Mouse (Mus musculus): Measurements from ENCODE around the gene Cdkn1b. TPM values are rescaled to one million over a fixed set of nuclear protein-coding genes. Genes with fewer than 3 reads are reported as not detected.
A peak's percentile ranks its signal among the peaks of the same experiment; 100 is the strongest.

Cdkn1b gene
- polyA plus RNA-seq, 1 experiment from 2014 or later, result 24.4 TPM

DNA sequence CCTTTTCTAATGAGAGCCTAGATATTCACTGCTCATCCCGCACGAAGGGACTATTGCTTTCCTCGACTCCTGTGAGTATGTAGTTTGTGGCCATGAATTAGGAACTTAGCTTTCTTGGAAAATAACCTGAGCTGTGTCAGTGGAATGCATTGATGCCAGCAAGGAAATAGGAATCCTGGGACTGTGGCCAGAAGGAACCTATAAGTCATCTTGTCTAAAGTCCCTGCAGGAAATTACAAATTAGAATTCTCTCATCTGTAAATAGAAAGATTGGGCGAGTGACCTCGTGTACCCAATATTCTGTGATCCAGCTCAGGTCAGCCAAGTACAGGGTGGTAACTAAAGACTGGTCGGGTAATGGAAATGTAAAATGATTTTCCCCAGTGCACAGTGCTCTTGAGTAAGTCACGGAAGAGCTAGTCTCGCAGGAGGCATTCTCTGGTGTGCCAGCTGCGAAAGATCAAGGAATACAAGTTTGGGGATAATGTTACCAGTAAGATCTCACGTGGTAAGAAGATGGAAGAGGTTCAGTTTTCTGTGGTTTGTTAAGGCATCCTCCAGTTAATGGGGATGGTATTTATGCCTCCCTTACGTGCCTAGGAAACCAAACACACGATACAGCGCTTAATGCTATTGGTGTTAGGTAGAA is 23.7 kb downstream of the Cdkn1b start:
- H3K4me3 ChIP-seq, result no peak overlapping the region
- no peak overlapping the region for H3K9ac ChIP-seq
- no peaks in the 10 kb centered on the region for H3K27me3 ChIP-seq (replicated peaks)
- H3K9me3 ChIP-seq, result no peaks in the 10 kb centered on the region
- no peak for ATAC-seq (replicated peaks)
- H3K27ac ChIP-seq, result no peak overlapping the region
- no peaks in the 10 kb centered on the region for H3K4me1 ChIP-seq
- H3K4me2 ChIP-seq, result no peak overlapping the region
- H3K36me3 ChIP-seq (replicated peaks), result no peaks in the 10 kb centered on the region
- 88% methylated on average over 13 of the region's 13 CpGs for WGBS

- H3K9me3 ChIP-seq, result no peaks in the 10 kb centered on the region
- no peaks in the 10 kb centered on the region for H3K4me1 ChIP-seq
- 73% methylated on average over 6 of the region's 6 CpGs for WGBS
- no peaks in the 10 kb centered on the region for H3K27me3 ChIP-seq (replicated peaks)
- no peak overlapping the region for H3K9ac ChIP-seq
- H3K4me2 ChIP-seq, result no peak overlapping the region
- H3K4me3 ChIP-seq, result no peak overlapping the region
- no peak overlapping the region for H3K27ac ChIP-seq
- ATAC-seq (replicated peaks), result no peak
- H3K36me3 ChIP-seq (replicated peaks), result no peaks in the 10 kb centered on the region
Measured at GRCm38 (mm10) chr6:134946054-134946453, 25.9 kb downstream of the Cdkn1b start.

- no peaks in the 10 kb centered on the region for H3K36me3 ChIP-seq (replicated peaks)
- no peak overlapping the region for H3K4me2 ChIP-seq
- no peaks in the 10 kb centered on the region for H3K27me3 ChIP-seq (replicated peaks)
- H3K27ac ChIP-seq, result no peak overlapping the region
- no peaks in the 10 kb centered on the region for H3K4me1 ChIP-seq
- no peak overlapping the region for H3K9ac ChIP-seq
- no peak for ATAC-seq (replicated peaks)
- 87% methylated on average over 9 of the region's 9 CpGs for WGBS
- no peak overlapping the region for H3K4me3 ChIP-seq
- H3K9me3 ChIP-seq, result no peaks in the 10 kb centered on the region
Measured at GRCm38 (mm10) chr6:134946858-134947257, 26.7 kb downstream of the Cdkn1b start.

DNA sequence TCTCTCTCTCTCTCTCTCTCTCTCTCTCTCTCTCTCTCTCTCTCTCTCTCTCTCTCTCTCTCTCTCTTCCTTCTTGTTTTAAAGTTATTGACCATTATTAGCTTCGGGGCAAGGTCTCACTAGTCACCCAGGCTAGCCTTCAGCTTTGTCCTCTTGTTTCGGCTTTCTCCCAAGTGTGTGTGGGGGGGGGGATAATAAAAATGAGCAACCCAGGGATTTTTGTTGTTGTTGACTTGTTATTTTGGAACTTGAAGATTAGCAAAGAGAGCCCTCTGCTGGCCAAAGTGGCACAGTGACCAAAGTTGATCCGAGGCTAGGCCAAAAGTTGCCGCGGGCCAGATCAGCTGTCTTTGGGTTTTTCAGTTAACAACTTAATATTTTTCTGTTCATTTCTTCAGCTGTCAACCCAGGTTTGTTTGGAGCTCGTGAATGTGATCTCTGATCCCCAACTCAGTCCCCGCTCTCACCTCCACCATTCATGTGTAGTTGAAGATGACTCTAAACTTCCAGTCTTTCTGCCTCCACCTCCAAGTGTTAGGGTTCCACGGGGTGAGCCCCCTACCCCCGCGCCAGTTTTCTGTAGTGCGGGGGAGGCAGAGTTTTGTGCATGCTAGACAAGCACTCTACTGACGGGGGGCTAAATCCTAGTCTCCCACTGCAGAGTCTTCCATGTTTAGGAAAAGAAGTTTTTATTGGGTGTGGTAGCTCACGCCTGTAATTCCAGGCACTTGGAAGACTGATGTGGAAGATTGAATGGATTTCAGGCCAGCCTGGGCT is 27.3 kb downstream of the Cdkn1b start:
- Histone ChIP-seq H3K9me3 (no peaks in the 10 kb centered on the region), H3K27ac (no peak overlapping the region), H3K4me2 (no peak overlapping the region), H3K27me3 (replicated peaks) (no peaks in the 10 kb centered on the region), H3K4me3 (no peak overlapping the region), H3K36me3 (replicated peaks) (no peaks in the 10 kb centered on the region), H3K4me1 (no peaks in the 10 kb centered on the region), H3K9ac (no peak overlapping the region)
- WGBS, result 46% methylated on average over 13 of the region's 13 CpGs
- ATAC-seq (replicated peaks), result peak; percentile 50; the same call in 1 of the 2 replicates

DNA sequence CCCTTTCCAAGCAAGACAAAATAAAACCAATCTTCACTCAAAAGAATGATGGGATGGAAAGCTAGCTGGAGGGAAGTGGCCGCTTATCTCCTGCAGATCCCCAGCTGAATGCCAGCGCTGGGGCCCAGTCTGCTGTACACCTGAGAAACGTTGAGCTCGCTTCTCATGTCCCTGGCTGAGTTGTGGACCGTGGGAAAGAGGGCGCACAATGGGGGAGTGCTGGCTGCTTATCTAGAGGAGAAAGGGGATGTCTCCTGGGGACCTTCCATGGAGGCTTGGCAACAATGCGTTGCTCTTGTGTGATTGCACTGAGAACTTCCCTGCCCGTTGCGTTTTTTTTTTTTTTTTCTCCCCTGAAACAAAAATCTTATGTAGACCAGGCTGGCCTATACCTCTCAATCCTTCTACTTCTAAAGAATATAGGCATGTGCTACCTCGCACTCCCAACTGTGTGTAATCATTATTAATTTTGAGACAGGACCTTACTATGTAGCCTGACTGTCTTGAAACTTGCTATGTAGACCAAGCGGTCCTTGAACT is 28.4 kb downstream of the Cdkn1b start:
- ATAC-seq (replicated peaks), result no peak
- Histone ChIP-seq H3K9me3 (no peaks in the 10 kb centered on the region), H3K4me1 (no peaks in the 10 kb centered on the region), H3K27me3 (replicated peaks) (no peaks in the 10 kb centered on the region), H3K36me3 (replicated peaks) (no peaks in the 10 kb centered on the region), H3K27ac (no peak overlapping the region), H3K4me2 (no peak overlapping the region), H3K9ac (no peak overlapping the region), H3K4me3 (no peak overlapping the region)
- 72% methylated on average over 11 of the region's 11 CpGs for WGBS

GRCm38 (mm10) chr6:134949241-134949640 is 29.0 kb downstream of the Cdkn1b start:
- H3K4me1 ChIP-seq, result no peaks in the 10 kb centered on the region
- ATAC-seq (replicated peaks), result no peak
- no peaks in the 10 kb centered on the region for H3K27me3 ChIP-seq (replicated peaks)
- WGBS, result 97% methylated on average over 3 of the region's 3 CpGs
- H3K9me3 ChIP-seq, result no peaks in the 10 kb centered on the region
- H3K27ac ChIP-seq, result no peak overlapping the region
- no peak overlapping the region for H3K9ac ChIP-seq
- H3K36me3 ChIP-seq (replicated peaks), result no peaks in the 10 kb centered on the region
- no peak overlapping the region for H3K4me3 ChIP-seq
- no peak overlapping the region for H3K4me2 ChIP-seq

- Histone ChIP-seq H3K4me3 (no peak overlapping the region), H3K9ac (no peak overlapping the region), H3K9me3 (no peaks in the 10 kb centered on the region), H3K4me1 (no peaks in the 10 kb centered on the region), H3K4me2 (no peak overlapping the region), H3K27me3 (replicated peaks) (no peaks in the 10 kb centered on the region), H3K36me3 (replicated peaks) (no peaks in the 10 kb centered on the region), H3K27ac (no peak overlapping the region)
- ATAC-seq (replicated peaks), result no peak
- 87% methylated on average over 5 of the region's 5 CpGs for WGBS
Measured at GRCm38 (mm10) chr6:134951364-134951763, 31.2 kb downstream of the Cdkn1b start.

DNA sequence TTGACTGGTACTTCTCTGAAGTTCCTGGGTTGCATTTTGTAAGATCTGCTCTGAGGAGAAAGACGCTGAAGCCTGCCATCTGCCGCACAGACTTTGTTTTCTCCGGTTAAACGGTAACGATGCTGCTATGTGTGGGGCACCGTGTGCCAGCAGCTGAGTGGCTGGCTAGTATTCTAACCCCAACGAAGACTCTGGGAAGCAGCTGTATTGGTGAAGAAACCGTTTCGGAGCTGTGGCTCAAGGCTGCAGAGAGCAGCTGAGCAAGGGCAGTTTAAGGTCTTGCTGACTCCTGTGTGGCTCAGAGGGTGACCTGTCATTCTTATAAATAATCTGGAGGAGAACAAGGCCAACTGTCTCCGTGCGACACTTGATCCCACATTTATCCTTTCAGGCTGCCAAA is 33.8 kb downstream of the Cdkn1b start:
- Histone ChIP-seq H3K4me2 (no peak overlapping the region), H3K4me1 (no peaks in the 10 kb centered on the region), H3K27me3 (replicated peaks) (no peaks in the 10 kb centered on the region), H3K4me3 (no peak overlapping the region), H3K9me3 (no peaks in the 10 kb centered on the region), H3K27ac (no peak overlapping the region), H3K36me3 (replicated peaks) (no peaks in the 10 kb centered on the region), H3K9ac (no peak overlapping the region)
- WGBS, result 70% methylated on average over 11 of the region's 11 CpGs
- ATAC-seq (replicated peaks), result no peak

- no peaks in the 10 kb centered on the region for H3K9me3 ChIP-seq
- no peak overlapping the region for H3K27ac ChIP-seq
- 77% methylated on average over 4 of the region's 4 CpGs for WGBS
- no peak overlapping the region for H3K9ac ChIP-seq
- no peak for ATAC-seq (replicated peaks)
- no peak overlapping the region for H3K4me3 ChIP-seq
- no peaks in the 10 kb centered on the region for H3K4me1 ChIP-seq
- H3K27me3 ChIP-seq (replicated peaks), result no peaks in the 10 kb centered on the region
- H3K4me2 ChIP-seq, result no peak overlapping the region
- H3K36me3 ChIP-seq (replicated peaks), result no peaks in the 10 kb centered on the region
Measured at GRCm38 (mm10) chr6:134956388-134956787, 36.2 kb downstream of the Cdkn1b start.

GRCm38 (mm10) chr6:134961286-134961685 is 41.1 kb downstream of the Cdkn1b start:
- no peaks in the 10 kb centered on the region for H3K4me1 ChIP-seq
- no peak overlapping the region for H3K4me2 ChIP-seq
- WGBS, result 47% methylated on average over 5 of the region's 5 CpGs
- H3K27ac ChIP-seq, result no peak overlapping the region
- no peak overlapping the region for H3K4me3 ChIP-seq
- H3K9me3 ChIP-seq, result no peaks in the 10 kb centered on the region
- no peaks in the 10 kb centered on the region for H3K27me3 ChIP-seq (replicated peaks)
- no peak overlapping the region for H3K9ac ChIP-seq
- ATAC-seq (replicated peaks), result no peak
- H3K36me3 ChIP-seq (replicated peaks), result no peaks in the 10 kb centered on the region

DNA sequence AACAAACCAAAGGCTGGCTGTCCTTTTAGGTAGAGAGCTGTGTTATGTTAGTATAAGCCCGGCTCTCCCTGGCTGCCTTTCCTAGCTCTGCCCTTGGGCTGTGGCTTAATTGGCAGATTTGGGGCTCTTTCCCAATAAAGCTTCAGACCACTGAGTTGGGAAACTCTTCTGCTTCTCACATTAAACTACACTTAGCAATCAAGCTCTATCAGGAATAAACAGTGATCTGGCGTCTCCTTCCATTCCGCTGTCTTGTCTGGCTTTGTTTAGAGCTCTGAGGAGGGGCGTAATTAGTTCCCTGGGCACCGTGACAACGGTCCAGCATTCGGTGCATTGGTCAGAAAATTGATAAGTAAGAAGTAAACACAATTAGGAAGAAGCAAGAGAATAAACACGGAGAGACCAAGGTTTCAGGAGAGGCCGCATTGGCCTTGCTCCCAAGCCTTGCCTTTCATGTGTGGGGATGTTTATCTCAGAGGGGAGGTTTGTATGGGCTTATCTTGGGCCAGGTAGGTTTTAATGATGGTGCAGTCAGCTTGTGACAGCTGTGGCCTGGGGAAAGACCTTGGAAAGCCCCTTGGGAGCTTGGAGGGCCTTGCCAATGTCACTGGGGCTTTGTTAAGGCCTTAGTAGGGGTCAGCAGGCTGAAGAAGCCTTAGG is 41.8 kb downstream of the Cdkn1b start:
- Histone ChIP-seq H3K9ac (no peak overlapping the region), H3K4me2 (no peak overlapping the region), H3K4me1 (no peaks in the 10 kb centered on the region), H3K27ac (no peak overlapping the region), H3K27me3 (replicated peaks) (no peaks in the 10 kb centered on the region), H3K9me3 (no peaks in the 10 kb centered on the region), H3K4me3 (no peak overlapping the region), H3K36me3 (replicated peaks) (no peaks in the 10 kb centered on the region)
- ATAC-seq (replicated peaks), result no peak
- 51% methylated on average over 9 of the region's 9 CpGs for WGBS

DNA sequence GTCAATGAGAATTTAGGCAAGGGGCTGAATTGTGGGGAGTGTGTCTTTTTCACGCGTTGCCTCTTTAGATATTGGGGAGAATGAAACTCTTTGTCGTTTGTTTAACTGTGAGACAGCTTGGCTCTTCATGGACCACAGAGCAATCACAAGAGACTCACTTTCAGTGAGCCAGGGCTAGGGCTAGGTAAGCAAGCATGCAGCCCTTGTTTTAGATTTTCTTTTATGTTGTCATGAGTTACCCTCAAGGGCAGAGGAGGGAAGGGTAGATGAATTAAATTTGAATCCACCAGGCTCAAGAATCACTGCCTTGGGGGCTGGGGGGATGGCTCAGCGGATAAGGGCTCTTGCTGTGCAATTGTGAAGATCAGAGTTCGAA is 42.3 kb downstream of the Cdkn1b start:
- Histone ChIP-seq H3K36me3 (replicated peaks) (no peaks in the 10 kb centered on the region), H3K9ac (no peak overlapping the region), H3K4me3 (no peak overlapping the region), H3K27me3 (replicated peaks) (no peaks in the 10 kb centered on the region), H3K4me2 (no peak overlapping the region), H3K9me3 (no peaks in the 10 kb centered on the region), H3K27ac (no peak overlapping the region), H3K4me1 (no peaks in the 10 kb centered on the region)
- no peak for ATAC-seq (replicated peaks)
- 39% methylated on average over 5 of the region's 5 CpGs for WGBS
